Mouse (Mus musculus) left cerebral cortex, adult 8-10 months (tissue): Measurements from ENCODE around the gene Kansl1. TPM values are rescaled to one million over a fixed set of nuclear protein-coding genes. Genes with fewer than 3 reads are reported as not detected.
A peak's percentile ranks its signal among the peaks of the same experiment; 100 is the strongest.
"Not testable (repeated sequence)": the region's sequence is repeated elsewhere in the genome, so short reads cannot be mapped to it uniquely, and the experiment has no call there.

Source experiments
- DNase-seq, 2 experiments: peaks; one replicate each; pipeline ENCODE4 v3.0.0; 2022; ENCODE audit warnings: low spot score in 2 of 2
- total RNA-seq, 4 experiments: library from RNA; stranded (reverse); gene quantifications; 2 replicates each; pipeline ENCODE4 v1.2.4; 2022

Gene Kansl1
- 10 to 100 TPM; 68.9 to 80.7 (median 76.1) TPM for total RNA-seq

GRCm38 (mm10) chr11:104468751-104469268 is at the start of gene Kansl1:
TSS of gene Kansl1 (minus strand) at chr11:104468861.
- no peak for DNase-seq

GRCm38 (mm10) chr11:104512436-104512835 is 43.8 kb upstream of the Kansl1 start:
- no peak for DNase-seq

- DNase-seq, result no peak
Measured at GRCm38 (mm10) chr11:104510606-104511005, 41.9 kb upstream of the Kansl1 start.

- DNase-seq, result no peak
Measured at GRCm38 (mm10) chr11:104508455-104508854, 39.8 kb upstream of the Kansl1 start.

GRCm38 (mm10) chr11:104488292-104488691 is 19.6 kb upstream of the Kansl1 start:
- DNase-seq, result no peak

- no peak for DNase-seq
Measured at GRCm38 (mm10) chr11:104481971-104482370, 13.3 kb upstream of the Kansl1 start.

- no peak for DNase-seq
Measured at GRCm38 (mm10) chr11:104479505-104479904, 10.8 kb upstream of the Kansl1 start.

- peak; percentile 71 to 87 for DNase-seq
Measured at GRCm38 (mm10) chr11:104469371-104469835, 742 bp upstream of the Kansl1 start.

- no peak for DNase-seq
Measured at GRCm38 (mm10) chr11:104467698-104468097, 963 bp downstream of the Kansl1 start.

- no peak for DNase-seq
Measured at GRCm38 (mm10) chr11:104461551-104461950, 7.1 kb downstream of the Kansl1 start.

GRCm38 (mm10) chr11:104459671-104460070 is 9.0 kb downstream of the Kansl1 start:
- no peak for DNase-seq

- no peak for DNase-seq
Measured at GRCm38 (mm10) chr11:104458507-104458906, 10.2 kb downstream of the Kansl1 start.

GRCm38 (mm10) chr11:104452709-104453108 is 16.0 kb downstream of the Kansl1 start:
- no peak for DNase-seq

- no peak for DNase-seq
Measured at GRCm38 (mm10) chr11:104451239-104451638, 17.4 kb downstream of the Kansl1 start.

GRCm38 (mm10) chr11:104448499-104448898 is 20.2 kb downstream of the Kansl1 start:
- DNase-seq, result not testable (repeated sequence)

GRCm38 (mm10) chr11:104445538-104445937 is 23.1 kb downstream of the Kansl1 start:
- no peak for DNase-seq

GRCm38 (mm10) chr11:104445044-104445443 is 23.6 kb downstream of the Kansl1 start:
- no peak for DNase-seq

GRCm38 (mm10) chr11:104443359-104443758 is 25.3 kb downstream of the Kansl1 start:
- no peak for DNase-seq

GRCm38 (mm10) chr11:104442333-104443136 is 26.1 kb downstream of the Kansl1 start:
- peak; percentile 80 to 86 for DNase-seq

- peak; percentile 55 to 70 for DNase-seq
Measured at GRCm38 (mm10) chr11:104441475-104442332, 27.0 kb downstream of the Kansl1 start.

- DNase-seq, result no peak
Measured at GRCm38 (mm10) chr11:104440521-104441474, 27.9 kb downstream of the Kansl1 start.
